Mouse (Mus musculus): Measurements from ENCODE around the gene Gjd3.
A peak's percentile ranks its signal among the peaks of the same experiment; 100 is the strongest.

GRCm38 (mm10) chr11:98941826-98942550, 40.8 kb downstream of the Gjd3 start:
- TF ChIP-seq CEBPB (IDR thresholded peaks at IDR 0.05; ENCODE audit: low read depth): no peak
- TF ChIP-seq CTCF (IDR thresholded peaks at IDR 0.05; ENCODE audit: control insufficient read depth, insufficient read depth, insufficient read length): no peak
- TF ChIP-seq USF1 (IDR thresholded peaks at IDR 0.05; ENCODE audit: low read depth): peak; percentile 99
- TF ChIP-seq MYOD1 (IDR thresholded peaks at IDR 0.05; ENCODE audit: control insufficient read depth, insufficient read length, low read depth): no peak
- TF ChIP-seq MAX (IDR thresholded peaks at IDR 0.05): peak; percentile 58
